ENCODE assay signal across 13 mouse cellular contexts in genomic region chr4:32167151-32167550, GRCm38 (mm10).
"Had no signal": no experiment of that assay in that cellular context is flagged by ENCODE, and none has a peak within 500 bp of the region (broad histone marks: within the 10 kb centered on the region; RNA-seq: fewer than 3 reads in every experiment).

No protein-coding gene starts in this region.

- DNase-seq: kidney, adult 11 months; kidney, adult 9 months; kidney, postnatal 14 days; left cerebral cortex, postnatal 4 days; lung, postnatal 14 days; right cerebral cortex, postnatal 14 days; thymus, adult 18-20 months; thymus, postnatal 25 days had no signal

- H3K27ac ChIP-seq: liver, embryonic 12.5 days; macrophage; midbrain, embryonic 12.5 days had no signal

- H3K9ac ChIP-seq: liver, embryonic 12.5 days; lung, embryonic 15.5 days; midbrain, embryonic 12.5 days had no signal

- ATAC-seq: liver, embryonic 12.5 days; midbrain, embryonic 16.5 days had no signal

- H3K27me3 ChIP-seq: liver, embryonic 12.5 days; lung, embryonic 15.5 days had no signal

- H3K4me2 ChIP-seq: liver, embryonic 12.5 days; lung, embryonic 15.5 days; midbrain, embryonic 12.5 days had no signal

- H3K4me3 ChIP-seq: liver, embryonic 12.5 days; lung, embryonic 15.5 days; midbrain, embryonic 12.5 days had no signal

- H3K9me3 ChIP-seq: liver, embryonic 12.5 days; lung, embryonic 15.5 days; midbrain, embryonic 12.5 days had no signal

- H3K36me3 ChIP-seq: liver, embryonic 12.5 days; lung, embryonic 15.5 days; midbrain, embryonic 12.5 days had no signal
